Mouse (Mus musculus) CH12F3 (cell line): ENCODE measurements around the gene Col25a1.

Source experiments
- in situ Hi-C: fragments of 300-500 bp; cut with MboI; formaldehyde crosslinking; loops from 2 replicates; pipeline ENCODE4 v1.14.3; 2020; ENCODE audit warnings: low sequenced_read_pairs

Col25a1 gene

DNA sequence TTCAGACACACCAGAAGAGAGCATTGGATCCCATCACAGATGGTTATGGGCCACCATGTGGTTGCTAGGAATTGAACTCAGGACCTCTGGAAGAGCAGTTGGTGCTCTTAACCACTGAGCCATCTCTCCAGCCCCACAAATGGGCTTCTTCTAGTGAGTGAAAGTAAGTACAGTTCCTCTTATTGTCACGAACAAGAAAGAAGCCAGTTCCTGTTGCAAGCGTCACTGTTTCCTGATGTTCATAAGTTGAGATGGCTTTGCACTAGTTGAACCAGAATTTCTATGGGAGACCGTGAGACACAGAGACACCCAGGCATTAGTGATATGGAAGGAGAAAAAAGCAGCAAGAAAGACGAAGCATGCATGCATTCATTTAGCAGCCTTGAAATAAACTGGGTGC, 110.6 kb downstream of the Col25a1 start:
- in situ Hi-C loops = no loop called here

DNA sequence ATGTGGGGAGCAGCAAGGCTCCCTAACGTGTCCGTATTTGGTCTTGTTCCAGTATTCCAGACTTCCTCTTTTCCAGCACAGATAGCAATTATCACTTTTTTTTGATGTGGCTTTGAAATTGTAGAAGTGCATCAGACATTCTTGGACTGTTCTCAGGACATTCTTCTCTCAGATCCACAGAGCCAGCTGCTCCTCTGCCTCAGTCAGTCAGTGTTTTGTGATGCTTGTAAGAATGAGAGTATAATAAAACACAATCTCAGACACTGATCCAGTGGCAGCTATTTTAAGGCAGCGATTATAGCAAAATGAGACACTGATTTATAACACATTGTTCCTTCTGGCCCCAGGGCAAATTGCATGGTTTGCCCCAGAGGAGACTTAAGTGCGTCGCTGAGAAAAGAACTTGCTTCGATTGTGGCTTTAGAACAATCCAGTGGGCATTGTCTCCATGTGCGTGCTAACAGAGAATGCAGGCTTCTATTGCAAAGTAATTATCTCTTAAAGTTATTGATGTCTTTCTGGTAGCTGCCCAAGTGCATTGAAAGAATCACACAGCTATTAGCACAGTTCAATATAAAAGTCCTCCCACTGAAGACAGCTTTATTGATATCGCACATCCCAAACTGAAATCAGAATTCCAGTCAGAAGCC, 111.5 kb downstream of the Col25a1 start:
- in situ Hi-C loops = no loop called here

GRCm38 (mm10) chr3:130252355-130252754, 121.1 kb downstream of the Col25a1 start:
- in situ Hi-C loops = no loop called here

GRCm38 (mm10) chr3:130256059-130256458, 124.8 kb downstream of the Col25a1 start:
- in situ Hi-C loops = no loop called here

DNA sequence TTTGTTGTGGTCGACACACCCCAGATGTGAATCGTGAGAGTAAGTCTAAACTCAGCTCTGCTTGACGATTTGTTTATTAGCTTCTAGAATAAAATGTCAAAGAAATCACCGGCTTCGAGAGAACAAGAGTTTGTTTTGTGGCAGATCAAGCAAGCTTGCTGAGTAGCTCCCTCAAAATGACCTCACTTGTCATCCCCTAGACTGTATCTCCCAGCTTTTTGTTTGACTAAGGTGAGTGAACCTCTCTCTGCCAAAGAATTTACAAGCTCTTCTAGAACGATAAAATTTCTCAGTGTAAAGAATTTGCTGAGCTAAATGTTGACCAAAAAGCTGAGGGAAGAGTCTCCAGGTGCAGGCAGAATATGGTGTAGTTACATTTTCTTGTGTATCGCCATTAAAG, 125.3 kb downstream of the Col25a1 start:
- in situ Hi-C loops = no loop called here

DNA sequence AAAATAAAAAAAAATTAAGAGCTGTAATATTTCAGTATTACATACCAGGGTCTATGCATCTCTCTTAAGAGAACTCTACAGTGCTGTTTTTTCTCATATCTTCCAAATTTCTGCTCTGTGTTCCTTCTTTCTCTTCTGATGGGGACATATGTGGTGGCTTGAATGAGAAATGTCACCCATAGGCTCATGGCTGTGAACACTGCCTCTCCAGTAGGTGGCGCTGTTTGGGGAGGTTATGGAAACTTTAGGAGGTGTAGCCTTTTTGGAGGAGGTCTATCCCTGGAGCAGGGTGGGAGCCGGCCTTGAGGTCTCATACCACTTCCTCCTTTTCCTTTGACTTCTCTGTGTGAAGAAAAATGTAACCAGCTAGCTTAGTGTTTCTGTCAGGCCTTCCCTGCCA, 128.4 kb downstream of the Col25a1 start:
- in situ Hi-C loops = no loop called here

GRCm38 (mm10) chr3:130260316-130260715, 129.0 kb downstream of the Col25a1 start:
- in situ Hi-C loops = no loop called here

GRCm38 (mm10) chr3:130265104-130265503, 133.8 kb downstream of the Col25a1 start:
- in situ Hi-C loops = no loop called here

DNA sequence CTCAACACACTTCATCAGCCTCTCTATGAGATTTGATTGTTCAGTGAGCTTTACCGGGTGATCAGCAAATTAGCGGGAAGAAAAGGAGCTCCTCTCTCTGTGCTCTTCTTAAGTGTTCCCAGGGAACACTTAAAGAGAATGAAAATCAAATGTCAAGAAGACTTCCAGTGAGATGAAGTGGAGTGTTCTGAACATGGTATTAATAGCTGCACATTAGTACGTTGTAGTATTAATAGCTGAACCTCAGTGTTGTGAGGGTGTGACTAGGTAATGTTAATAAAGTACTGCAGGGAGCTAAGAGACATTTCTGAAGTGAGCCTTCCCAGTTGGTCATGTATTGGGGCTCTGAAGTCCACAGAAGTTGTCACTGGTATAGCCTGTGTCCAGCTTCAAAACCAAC, 139.2 kb downstream of the Col25a1 start:
- in situ Hi-C loops = no loop called here

DNA sequence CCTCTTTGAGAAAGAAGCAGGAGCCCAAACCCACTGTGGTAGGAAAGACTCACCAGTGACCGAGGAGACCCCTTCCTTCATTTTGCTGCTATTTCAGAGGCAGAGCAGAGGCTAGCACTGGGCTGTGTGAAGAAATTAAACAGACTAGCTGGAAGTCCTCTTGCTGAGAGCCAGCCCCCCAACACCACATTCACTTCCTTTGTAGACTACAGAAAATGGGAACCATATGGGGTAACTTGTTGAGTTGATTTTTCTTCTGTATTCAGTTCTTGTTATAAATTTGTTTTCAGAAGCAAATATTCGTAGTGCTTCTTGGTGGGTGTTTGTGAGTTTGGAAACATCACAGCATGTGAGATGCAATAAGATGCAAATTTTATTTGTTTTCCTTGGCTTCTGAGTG, 142.6 kb downstream of the Col25a1 start:
- in situ Hi-C loops = no loop called here

DNA sequence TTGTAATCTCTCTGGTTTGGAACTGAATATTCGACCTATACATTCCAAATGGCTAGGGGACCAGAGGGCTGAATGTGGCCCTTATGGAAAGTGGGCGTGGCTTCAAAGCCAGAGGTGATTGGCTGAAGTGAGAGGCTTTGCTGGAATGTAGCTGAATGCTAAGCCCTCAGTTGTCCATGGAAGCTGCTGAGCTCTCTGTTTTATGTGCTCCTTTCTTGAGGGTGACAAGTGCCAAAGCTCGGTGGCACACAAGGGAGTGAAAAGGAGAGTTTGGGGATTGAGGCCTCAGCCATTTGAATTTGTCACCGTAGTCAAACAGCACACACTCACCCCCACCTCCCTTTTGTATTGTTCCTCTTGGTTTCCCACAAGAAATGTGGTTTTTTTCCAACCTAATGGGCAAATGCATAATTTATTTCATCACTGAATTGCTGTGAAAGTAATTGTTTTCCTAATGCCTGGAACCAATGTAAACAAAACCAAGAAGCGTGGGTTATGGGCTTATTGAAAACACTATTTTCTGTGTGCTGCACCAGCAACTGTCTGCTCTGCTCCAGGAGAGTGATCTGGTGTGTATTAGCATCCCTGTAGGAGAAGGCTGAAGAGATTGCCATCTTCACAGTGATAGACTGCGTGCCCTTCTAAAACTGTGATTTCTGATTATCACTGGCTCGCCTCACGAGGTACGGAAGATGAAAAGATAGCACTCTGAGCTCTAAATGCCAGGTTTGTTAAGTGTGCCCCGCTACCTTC, 147.2 kb downstream of the Col25a1 start:
- in situ Hi-C loops = no loop called here

DNA sequence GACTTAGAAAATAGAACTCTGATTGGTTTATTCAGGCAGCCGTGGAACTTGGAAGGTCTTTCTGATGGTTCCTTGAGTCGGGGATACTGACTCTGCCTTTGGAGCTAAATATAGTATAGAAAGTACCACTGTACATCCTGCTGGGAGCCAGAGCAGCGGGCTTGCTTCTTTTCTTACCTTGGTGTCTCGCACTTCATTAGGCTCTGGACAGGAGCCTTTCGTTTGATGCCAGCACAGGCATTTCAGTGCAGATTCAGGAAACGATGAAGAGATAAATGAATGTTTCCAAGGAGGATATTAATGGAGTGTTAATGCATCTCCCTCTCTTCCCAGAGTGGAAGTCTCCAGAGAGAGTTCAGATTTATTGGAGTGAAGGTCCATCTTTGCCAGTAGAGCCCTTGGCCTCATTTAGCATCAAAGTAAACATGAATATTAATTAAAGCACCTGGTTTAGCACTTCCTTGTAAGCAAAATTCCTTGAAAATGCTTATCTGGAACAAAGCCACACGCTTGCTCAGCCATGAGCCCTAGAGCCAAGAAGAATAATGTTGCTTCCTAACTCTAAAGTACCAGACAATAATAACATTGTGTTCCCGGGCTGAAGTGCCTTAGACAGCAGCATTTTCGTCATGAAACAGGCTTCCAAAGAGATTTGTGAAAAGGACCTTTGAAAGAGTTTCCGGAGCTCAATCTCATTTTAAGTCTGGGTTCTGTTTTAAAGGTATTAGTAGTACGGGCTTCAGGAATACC, 151.9 kb downstream of the Col25a1 start:
- in situ Hi-C loops = no loop called here

DNA sequence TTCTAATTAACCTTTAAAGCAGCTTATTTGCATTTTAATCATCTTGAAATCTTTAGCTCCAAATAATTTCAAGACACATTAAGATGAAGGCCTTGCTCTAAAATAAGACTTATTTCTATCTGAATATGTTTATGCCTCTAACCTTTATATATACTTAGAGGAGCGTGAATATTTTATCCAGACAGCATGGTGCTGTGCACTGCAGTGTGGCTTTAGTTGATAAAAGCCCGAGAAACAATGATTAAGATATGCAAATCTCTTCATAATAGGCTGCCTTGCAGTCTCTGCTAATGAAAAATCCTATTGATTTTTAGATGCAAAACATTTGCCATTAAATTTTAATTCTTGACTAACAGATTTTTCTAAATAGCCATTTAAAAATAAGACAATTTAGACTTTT, 156.8 kb downstream of the Col25a1 start:
- in situ Hi-C loops = no loop called here

GRCm38 (mm10) chr3:130288756-130289155, 157.5 kb downstream of the Col25a1 start:
- in situ Hi-C loops = no loop called here

DNA sequence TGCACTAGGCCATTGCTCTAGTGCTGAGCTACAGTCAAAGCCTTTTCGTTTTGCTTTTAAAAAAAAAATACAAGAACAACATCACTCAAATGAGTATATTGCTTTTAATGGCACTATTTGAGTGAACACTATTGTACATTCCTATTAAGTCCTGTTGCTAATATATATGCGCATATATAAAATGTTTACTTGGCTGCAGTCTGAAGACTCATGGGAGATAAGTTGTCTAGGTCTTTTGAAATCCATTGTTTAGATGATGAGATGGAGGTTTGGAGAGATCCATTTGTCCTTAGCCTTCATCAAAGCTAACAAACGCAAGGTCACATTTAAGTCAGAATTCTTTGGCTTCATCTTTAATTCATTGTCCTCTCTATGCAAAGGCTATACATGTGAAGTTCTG, 157.9 kb downstream of the Col25a1 start:
- in situ Hi-C loops = no loop called here

DNA sequence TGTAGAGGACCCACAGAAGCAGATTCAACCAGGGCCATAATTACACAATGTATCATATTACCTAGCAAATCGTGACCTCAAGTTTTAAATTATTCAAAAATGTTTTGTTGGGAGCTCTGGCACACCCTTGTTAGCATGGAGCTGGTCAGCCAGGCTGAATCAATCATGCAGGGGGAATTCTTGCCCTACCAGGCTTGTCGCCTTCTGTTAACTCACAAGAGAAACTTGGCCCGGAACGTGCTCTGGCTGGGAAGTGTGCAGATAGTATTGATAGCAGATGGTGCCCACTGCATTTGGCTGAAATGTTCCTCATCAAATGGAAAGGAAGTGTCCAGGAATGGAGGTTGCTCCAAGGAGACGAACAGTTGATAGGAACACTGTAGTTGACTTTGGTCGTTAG, 158.9 kb downstream of the Col25a1 start:
- in situ Hi-C loops = no loop called here

GRCm38 (mm10) chr3:130290672-130291071, 159.4 kb downstream of the Col25a1 start:
- in situ Hi-C loops = no loop called here

GRCm38 (mm10) chr3:130291926-130292325, 160.6 kb downstream of the Col25a1 start:
- in situ Hi-C loops = no loop called here

GRCm38 (mm10) chr3:130300530-130300929, 169.2 kb downstream of the Col25a1 start:
- in situ Hi-C loops = no loop called here

DNA sequence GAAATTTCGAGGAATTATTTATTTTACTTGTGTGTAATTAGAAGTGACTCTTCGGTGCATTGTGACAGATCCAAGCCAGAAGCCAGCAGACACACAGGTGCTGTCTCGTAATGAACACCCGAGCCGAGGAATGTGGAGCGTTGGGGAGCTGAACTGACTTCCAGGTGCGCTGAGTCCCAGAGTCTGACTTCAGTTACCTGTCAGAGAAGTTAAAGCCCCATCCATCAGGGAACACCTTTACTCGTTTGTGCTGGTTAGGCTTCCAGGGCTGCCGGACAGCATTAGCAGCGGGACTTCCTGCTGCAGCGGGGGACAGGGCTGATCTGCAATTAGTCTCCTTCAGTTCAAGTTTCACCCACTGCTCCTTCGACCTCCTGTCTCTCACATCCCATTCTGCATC, 172.3 kb downstream of the Col25a1 start:
- in situ Hi-C loops = no loop called here

DNA sequence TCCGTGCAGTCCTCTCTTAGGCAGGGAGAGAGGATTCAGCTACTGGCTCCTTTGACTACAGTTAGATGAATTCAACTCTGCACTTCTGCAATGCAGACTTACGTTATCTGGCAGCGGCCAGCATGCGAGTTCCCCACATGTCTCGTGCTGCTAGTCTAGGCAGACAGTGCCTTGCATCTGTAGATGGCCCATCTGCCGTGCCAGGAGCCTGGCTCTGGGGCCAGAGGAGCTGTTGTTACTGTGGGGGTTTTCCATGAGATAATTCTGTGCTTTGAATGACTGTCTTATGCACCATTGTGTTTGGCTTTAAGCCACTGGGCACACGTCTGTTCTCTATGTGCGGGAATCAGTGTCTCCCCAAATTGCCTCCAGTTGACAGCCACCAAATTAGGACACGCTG, 173.5 kb downstream of the Col25a1 start:
- in situ Hi-C loops = no loop called here

GRCm38 (mm10) chr3:130305686-130306085, 174.4 kb downstream of the Col25a1 start:
- in situ Hi-C loops = no loop called here
